Mouse (Mus musculus): ENCODE results near the gene Bmpr1a. TPM values are rescaled to one million over a fixed set of nuclear protein-coding genes. Genes with fewer than 3 reads are reported as not detected.

Bmpr1a gene
- polyA plus RNA-seq, 1 experiment from 2014 or later, result 25.9 TPM

DNA sequence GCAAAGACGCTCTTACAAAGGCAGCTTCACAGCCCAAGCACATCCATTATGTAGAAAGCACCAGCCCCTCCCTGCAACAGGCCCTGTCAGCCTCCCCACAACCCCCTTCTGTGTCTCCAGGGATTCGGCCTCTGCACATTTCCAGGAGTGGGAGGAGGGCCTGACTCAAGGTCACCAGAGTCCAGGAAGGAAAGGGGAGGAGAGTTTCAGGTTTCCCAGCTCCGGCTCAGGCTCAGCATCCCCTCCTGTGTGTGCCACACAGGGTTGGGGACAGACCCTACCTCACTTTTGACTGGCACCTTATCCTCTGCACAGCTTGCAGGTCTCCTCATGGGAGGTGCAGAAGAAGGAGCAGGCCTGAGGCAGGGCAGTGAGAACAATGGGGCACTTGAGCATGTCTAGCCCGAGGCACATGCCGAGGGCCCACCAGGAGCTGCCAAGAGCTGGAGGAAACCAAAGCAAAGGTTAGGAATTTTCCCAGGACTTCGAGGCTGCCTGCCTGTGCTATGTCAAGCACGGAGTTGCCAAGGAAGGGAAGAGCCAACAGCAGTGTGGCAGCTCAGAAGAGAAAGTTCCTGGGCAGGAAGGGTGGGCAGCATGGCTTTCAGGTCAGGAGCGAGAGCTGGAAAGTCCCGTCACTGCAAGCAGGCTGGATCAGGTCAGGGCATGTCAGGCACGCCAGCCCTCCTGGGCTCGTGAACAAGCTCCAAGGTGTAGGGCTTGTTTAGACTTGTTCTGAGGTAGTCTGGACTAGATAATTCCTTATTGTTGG is 124.4 kb downstream of the Bmpr1a start:
- WGBS, result 47% methylated on average over 11 of the region's 11 CpGs
- Histone ChIP-seq H3K36me3 (ENCODE audit: control insufficient read depth, insufficient read depth, low read length) (no peaks in the 10 kb centered on the region), H3K9ac (replicated peaks; ENCODE audit: low read length) (no peak overlapping the region), H3K4me2 (ENCODE audit: low read length) (no peak overlapping the region), H3K27ac (replicated peaks; ENCODE audit: low read depth, low read length) (peak overlapping the region; percentile 32; the same call in 1 of the 2 replicates), H3K9me3 (ENCODE audit: control insufficient read depth, low read length) (no peaks in the 10 kb centered on the region), H3K4me1 (ENCODE audit: control insufficient read depth, insufficient read depth, low read length) (0 out of 2 replicates have a peak, but pooled peaks cover 10% of the 10 kb centered on the region), H3K27me3 (ENCODE audit: control insufficient read depth, insufficient read depth, low read length) (no peaks in the 10 kb centered on the region), H3K4me3 (replicated peaks; ENCODE audit: low read depth, low read length) (no peak overlapping the region)
- peak; percentile 39 for DNase-seq
- peak; percentile 41; the same call in 1 of the 2 replicates for ATAC-seq (ENCODE audit: low FRiP score, low TSS enrichment)

DNA sequence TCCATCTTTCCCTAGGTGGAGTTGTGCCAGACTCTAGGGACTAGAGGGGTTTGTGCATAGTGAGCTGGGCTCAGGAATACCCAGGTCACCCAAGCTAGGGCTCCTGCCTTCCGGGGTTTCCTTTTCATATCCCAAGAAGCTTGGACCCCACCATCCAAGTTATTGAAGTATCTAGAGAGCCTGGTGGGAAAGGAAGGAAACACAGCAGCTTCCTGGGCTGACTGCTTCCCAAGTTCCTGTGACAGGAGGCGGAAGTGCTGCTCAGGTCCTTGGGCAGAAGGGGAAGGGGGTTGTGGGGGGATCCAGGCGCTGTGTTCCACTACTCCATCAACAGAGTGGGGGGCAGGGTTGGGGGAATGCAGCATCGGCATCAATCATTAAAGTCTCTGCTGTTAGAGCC is 126.0 kb downstream of the Bmpr1a start:
- Histone ChIP-seq H3K9me3 (ENCODE audit: control insufficient read depth, low read length) (no peaks in the 10 kb centered on the region), H3K27ac (replicated peaks; ENCODE audit: low read depth, low read length) (no peak overlapping the region), H3K36me3 (ENCODE audit: control insufficient read depth, insufficient read depth, low read length) (no peaks in the 10 kb centered on the region), H3K9ac (replicated peaks; ENCODE audit: low read length) (no peak overlapping the region), H3K27me3 (ENCODE audit: control insufficient read depth, insufficient read depth, low read length) (no peaks in the 10 kb centered on the region), H3K4me2 (ENCODE audit: low read length) (no peak overlapping the region), H3K4me1 (ENCODE audit: control insufficient read depth, insufficient read depth, low read length) (0 out of 2 replicates have a peak, but pooled peaks cover 10% of the 10 kb centered on the region), H3K4me3 (replicated peaks; ENCODE audit: low read depth, low read length) (no peak overlapping the region)
- no peak for ATAC-seq (ENCODE audit: low FRiP score, low TSS enrichment)
- no peak for DNase-seq
- 86% methylated on average over 4 of the region's 4 CpGs for WGBS

- Histone ChIP-seq H3K27ac (replicated peaks; ENCODE audit: low read depth, low read length) (no peak overlapping the region), H3K27me3 (ENCODE audit: control insufficient read depth, insufficient read depth, low read length) (no peaks in the 10 kb centered on the region), H3K4me3 (replicated peaks; ENCODE audit: low read depth, low read length) (no peak overlapping the region), H3K4me1 (ENCODE audit: control insufficient read depth, insufficient read depth, low read length) (0 out of 2 replicates have a peak, but pooled peaks cover 10% of the 10 kb centered on the region), H3K36me3 (ENCODE audit: control insufficient read depth, insufficient read depth, low read length) (no peaks in the 10 kb centered on the region), H3K4me2 (ENCODE audit: low read length) (no peak overlapping the region), H3K9ac (replicated peaks; ENCODE audit: low read length) (no peak overlapping the region), H3K9me3 (ENCODE audit: control insufficient read depth, low read length) (no peaks in the 10 kb centered on the region)
- ATAC-seq (ENCODE audit: low FRiP score, low TSS enrichment) (no peak), DNase-seq (no peak)
- WGBS, result 82% methylated on average over 5 of the region's 5 CpGs
Measured at GRCm38 (mm10) chr14:34375941-34376340, 127.2 kb downstream of the Bmpr1a start.

DNA sequence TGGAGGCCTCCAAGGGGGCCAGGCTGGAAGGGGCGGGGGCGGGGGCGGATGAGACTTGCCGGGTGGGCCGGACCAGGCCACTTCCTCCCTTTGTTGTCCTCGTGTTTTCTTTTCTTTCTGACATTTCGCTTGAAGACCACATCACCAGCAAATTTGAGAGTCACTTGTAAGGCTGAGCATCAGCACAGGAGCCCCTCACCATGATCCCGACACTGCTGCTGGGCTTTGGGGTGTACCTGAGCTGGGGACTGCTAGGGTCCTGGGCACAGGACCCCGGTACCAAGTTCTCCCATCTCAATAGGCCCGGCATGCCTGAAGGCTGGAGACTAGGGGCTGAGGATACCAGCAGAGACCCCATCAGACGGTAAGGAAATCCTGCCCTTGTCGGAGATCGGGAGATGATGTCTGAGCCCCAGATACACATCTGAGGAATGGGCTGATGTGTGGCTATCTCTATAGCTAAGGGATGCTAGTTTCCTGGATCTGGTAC is 127.7 kb downstream of the Bmpr1a start, which contains the start of gene Mmrn2:
Mmrn2 (plus strand) TSS at position 51 of the 490 bp plus-strand sequence.
- Histone ChIP-seq H3K36me3 (ENCODE audit: control insufficient read depth, insufficient read depth, low read length) (no peaks in the 10 kb centered on the region), H3K27me3 (ENCODE audit: control insufficient read depth, insufficient read depth, low read length) (no peaks in the 10 kb centered on the region), H3K4me3 (replicated peaks; ENCODE audit: low read depth, low read length) (no peak within 1 kb of the TSS), H3K9ac (replicated peaks; ENCODE audit: low read length) (0 out of 2 replicates have a peak within 1 kb of the TSS, but pooled peaks have one; percentile 2), H3K27ac (replicated peaks; ENCODE audit: low read depth, low read length) (0 out of 2 replicates have a peak within 1 kb of the TSS, but pooled peaks have one; percentile 2), H3K4me2 (ENCODE audit: low read length) (no peak within 1 kb of the TSS), H3K4me1 (ENCODE audit: control insufficient read depth, insufficient read depth, low read length) (0 out of 2 replicates have a peak, but pooled peaks cover 10% of the 10 kb centered on the region), H3K9me3 (ENCODE audit: control insufficient read depth, low read length) (no peaks in the 10 kb centered on the region)
- no peak for DNase-seq
- no peak for ATAC-seq (ENCODE audit: low FRiP score, low TSS enrichment)
- WGBS, result 84% methylated on average over 13 of the region's 13 CpGs

GRCm38 (mm10) chr14:34374577-34374976 is 128.6 kb downstream of the Bmpr1a start, which contains the start of gene Sncg:
Gene Sncg (minus strand): TSS chr14:34374789.
- 55% methylated on average over 10 of the region's 10 CpGs for WGBS
- Histone ChIP-seq H3K4me3 (replicated peaks; ENCODE audit: low read depth, low read length) (no peak within 1 kb of the TSS), H3K27ac (replicated peaks; ENCODE audit: low read depth, low read length) (0 out of 2 replicates have a peak within 1 kb of the TSS, but pooled peaks have one; percentile 2), H3K36me3 (ENCODE audit: control insufficient read depth, insufficient read depth, low read length) (no peaks in the 10 kb centered on the region), H3K9me3 (ENCODE audit: control insufficient read depth, low read length) (no peaks in the 10 kb centered on the region), H3K4me2 (ENCODE audit: low read length) (no peak within 1 kb of the TSS; the same call in 1 of the 2 replicates), H3K4me1 (ENCODE audit: control insufficient read depth, insufficient read depth, low read length) (0 out of 2 replicates have a peak, but pooled peaks cover 10% of the 10 kb centered on the region), H3K9ac (replicated peaks; ENCODE audit: low read length) (0 out of 2 replicates have a peak within 1 kb of the TSS, but pooled peaks have one; percentile 2), H3K27me3 (ENCODE audit: control insufficient read depth, insufficient read depth, low read length) (no peaks in the 10 kb centered on the region)
- ATAC-seq (ENCODE audit: low FRiP score, low TSS enrichment) (no peak; the same call in 1 of the 2 replicates), DNase-seq (peak; percentile 48)

DNA sequence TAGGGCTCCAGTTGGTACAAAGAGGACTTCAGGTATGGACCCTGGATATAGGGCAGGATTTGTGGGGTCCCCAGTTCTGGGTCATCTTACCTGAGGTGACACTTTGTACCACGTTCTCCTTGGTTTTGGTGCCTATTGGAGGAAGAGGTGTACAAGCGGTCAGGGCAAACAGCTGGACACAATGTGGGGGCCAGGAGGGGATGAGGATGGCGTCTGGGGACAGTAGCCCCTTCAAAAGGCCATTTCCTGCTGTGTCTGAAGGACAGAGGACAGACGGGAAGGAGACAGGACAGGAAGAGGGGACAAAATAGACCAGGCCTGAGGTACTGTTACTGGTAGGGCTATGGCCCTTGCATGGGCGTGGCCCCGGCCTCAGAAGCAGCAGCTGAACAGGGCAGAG is 129.6 kb downstream of the Bmpr1a start:
- H3K9ac ChIP-seq (replicated peaks; ENCODE audit: low read length), result no peak overlapping the region
- 83% methylated on average over 6 of the region's 6 CpGs for WGBS

GRCm38 (mm10) chr14:34372646-34373045 is 130.5 kb downstream of the Bmpr1a start:
- Histone ChIP-seq H3K27ac (replicated peaks; ENCODE audit: low read depth, low read length) (no peak overlapping the region), H3K36me3 (ENCODE audit: control insufficient read depth, insufficient read depth, low read length) (no peaks in the 10 kb centered on the region), H3K4me2 (ENCODE audit: low read length) (no peak overlapping the region), H3K27me3 (ENCODE audit: control insufficient read depth, insufficient read depth, low read length) (no peaks in the 10 kb centered on the region), H3K9me3 (ENCODE audit: control insufficient read depth, low read length) (no peaks in the 10 kb centered on the region), H3K9ac (replicated peaks; ENCODE audit: low read length) (no peak overlapping the region), H3K4me3 (replicated peaks; ENCODE audit: low read depth, low read length) (no peak overlapping the region), H3K4me1 (ENCODE audit: control insufficient read depth, insufficient read depth, low read length) (0 out of 2 replicates have a peak, but pooled peaks cover 2% of the 10 kb centered on the region)
- ATAC-seq (ENCODE audit: low FRiP score, low TSS enrichment) (no peak), DNase-seq (peak; percentile 51)
- WGBS, result 79% methylated on average over 6 of the region's 6 CpGs

More for the DNA sequence above, 129.6 kb downstream of the Bmpr1a start:
- DNase-seq (no peak), ATAC-seq (ENCODE audit: low FRiP score, low TSS enrichment) (no peak)
- Histone ChIP-seq H3K4me2 (ENCODE audit: low read length) (no peak overlapping the region; the same call in 1 of the 2 replicates), H3K9me3 (ENCODE audit: control insufficient read depth, low read length) (no peaks in the 10 kb centered on the region), H3K27me3 (ENCODE audit: control insufficient read depth, insufficient read depth, low read length) (no peaks in the 10 kb centered on the region), H3K27ac (replicated peaks; ENCODE audit: low read depth, low read length) (no peak overlapping the region), H3K36me3 (ENCODE audit: control insufficient read depth, insufficient read depth, low read length) (no peaks in the 10 kb centered on the region), H3K4me3 (replicated peaks; ENCODE audit: low read depth, low read length) (no peak overlapping the region), H3K4me1 (ENCODE audit: control insufficient read depth, insufficient read depth, low read length) (0 out of 2 replicates have a peak, but pooled peaks cover 6% of the 10 kb centered on the region)

- Histone ChIP-seq H3K9me3 (ENCODE audit: control insufficient read depth, low read length) (no peaks in the 10 kb centered on the region), H3K9ac (replicated peaks; ENCODE audit: low read length) (no peak overlapping the region), H3K4me1 (ENCODE audit: control insufficient read depth, insufficient read depth, low read length) (0 out of 2 replicates have a peak, but pooled peaks cover 2% of the 10 kb centered on the region), H3K36me3 (ENCODE audit: control insufficient read depth, insufficient read depth, low read length) (no peaks in the 10 kb centered on the region), H3K4me2 (ENCODE audit: low read length) (no peak overlapping the region), H3K4me3 (replicated peaks; ENCODE audit: low read depth, low read length) (no peak overlapping the region), H3K27me3 (ENCODE audit: control insufficient read depth, insufficient read depth, low read length) (no peaks in the 10 kb centered on the region), H3K27ac (replicated peaks; ENCODE audit: low read depth, low read length) (no peak overlapping the region)
- no peak for ATAC-seq (ENCODE audit: low FRiP score, low TSS enrichment)
- 68% methylated on average over 2 of the region's 2 CpGs for WGBS
- no peak for DNase-seq
Measured at GRCm38 (mm10) chr14:34371763-34372162, 131.4 kb downstream of the Bmpr1a start.
